Mouse (Mus musculus) MN1 (cell line): ENCODE data around the gene Tnrc6a.

Experiments used
- DNase-seq: peaks from one replicate; pipeline ENCODE4 v3.0.0-alpha.2; 2016; ENCODE audit warnings: low spot score

Tnrc6a gene

DNA sequence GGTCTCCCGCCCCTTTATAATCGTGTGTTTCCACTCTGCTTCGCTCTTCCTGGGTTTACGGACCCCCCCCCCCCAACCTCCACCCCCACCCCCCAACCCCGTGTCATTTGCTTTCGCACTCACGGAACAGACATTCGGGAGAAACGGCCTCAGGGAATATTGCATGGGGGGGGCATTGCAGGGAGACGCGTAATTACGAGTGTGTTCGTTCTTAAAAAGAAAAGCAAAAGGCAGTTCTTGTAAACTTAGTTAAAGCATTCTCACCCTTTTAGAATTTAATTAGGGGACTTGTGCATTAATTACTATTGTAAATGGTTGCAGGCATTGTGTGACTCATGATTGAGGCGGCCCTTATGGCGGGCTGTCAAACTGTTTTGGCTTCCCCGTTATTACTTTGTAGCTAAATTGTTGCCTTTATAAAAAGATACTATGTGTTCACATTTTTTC lies 1.1 kb downstream of the Tnrc6a start:
- DNase-seq = peak; percentile 48

DNA sequence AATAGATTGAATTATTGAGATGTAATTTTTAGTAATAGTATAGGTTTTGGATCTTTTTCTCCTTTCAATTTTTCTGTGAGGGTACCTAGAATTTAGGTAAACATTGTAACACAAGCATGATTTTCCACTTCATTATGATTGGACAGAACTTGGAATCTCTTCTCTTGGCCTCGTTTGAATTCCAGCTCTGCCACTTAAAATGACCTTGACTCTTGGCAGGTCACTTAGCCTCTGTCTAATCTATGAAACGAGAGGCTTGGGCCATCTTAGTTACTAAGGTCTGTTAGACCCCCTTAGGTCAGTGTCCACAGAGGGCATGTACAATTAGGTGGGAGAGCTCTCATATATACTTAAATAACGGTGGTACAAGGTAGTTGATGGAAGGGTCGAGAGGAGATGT lies 2.4 kb downstream of the Tnrc6a start:
- DNase-seq = no peak

DNA sequence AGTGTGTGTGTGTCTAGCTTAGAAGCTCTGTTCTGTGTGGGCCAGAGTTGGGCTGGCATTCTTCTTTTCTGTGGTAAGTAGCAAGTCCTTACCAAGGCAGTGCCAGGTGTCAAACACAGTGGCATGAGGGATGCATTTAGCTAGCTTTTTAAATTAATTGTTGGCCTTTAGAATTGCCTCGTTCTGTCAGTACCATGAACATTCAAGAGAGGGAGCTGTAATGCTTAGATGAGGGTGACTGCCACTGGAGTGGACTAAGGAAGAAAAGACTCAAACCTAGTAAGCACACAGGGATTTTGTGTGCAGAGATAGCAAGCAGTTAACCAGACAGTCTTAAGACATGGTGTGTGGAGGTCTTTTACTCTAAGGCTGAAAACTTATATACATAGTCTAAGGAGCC lies 3.6 kb downstream of the Tnrc6a start:
- no peak for DNase-seq

DNA sequence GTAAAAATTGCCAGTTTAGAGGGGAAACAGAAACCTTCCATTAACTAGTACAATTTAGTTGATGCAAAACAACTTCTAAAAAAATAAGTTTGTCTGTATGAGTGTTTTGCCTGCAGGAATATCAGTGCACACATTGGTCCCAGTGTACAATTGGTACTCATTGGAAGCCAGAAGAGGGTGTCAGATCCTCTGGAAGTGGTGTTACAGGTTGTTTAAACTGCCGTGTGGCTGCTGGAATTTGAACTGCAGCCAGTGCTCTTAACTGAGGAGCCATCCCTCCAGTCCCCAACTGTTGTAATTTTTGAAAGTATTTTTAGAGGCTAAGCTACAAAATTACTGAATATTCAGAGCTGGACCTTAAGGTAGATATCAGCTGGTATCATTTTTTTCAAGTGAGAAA lies 4.3 kb downstream of the Tnrc6a start:
- no peak for DNase-seq

DNA sequence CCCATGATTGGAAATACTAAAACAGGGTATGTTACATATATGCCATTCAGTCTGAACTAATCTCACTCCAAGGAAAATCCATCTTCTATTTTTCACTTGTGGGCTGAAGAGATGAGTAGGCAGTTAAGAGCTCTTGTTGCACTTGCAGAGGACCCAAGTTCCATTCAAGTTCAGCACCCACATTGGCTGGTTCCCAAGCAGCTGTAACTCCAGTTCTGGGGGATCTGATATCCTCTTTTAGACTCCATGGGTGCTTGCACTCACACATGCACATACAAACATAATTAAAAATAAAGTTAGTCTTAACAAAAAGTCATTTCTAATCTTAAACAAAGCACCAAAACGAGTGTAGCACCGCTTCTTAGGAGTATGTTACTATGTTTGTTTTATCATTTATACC lies 5.4 kb downstream of the Tnrc6a start:
- no peak for DNase-seq

DNA sequence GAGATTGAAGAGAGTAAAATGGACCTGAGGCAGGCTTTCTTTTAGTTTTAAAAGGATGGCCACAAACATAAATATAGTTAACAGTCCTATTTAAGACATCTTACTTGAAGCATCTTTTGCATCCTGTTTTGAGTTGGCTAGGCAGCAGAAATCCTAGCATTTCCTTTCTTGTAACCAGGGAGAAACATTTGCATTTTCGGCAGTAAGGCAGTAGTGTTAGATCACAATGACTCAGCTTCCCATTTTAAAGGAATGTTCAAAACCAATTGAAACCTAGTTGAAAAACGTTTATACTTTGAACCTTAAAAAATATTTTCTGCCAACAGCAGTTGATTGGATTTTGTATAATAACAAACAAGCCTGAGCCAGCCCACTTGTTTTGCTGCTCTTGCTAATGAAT lies 6.5 kb downstream of the Tnrc6a start:
- no peak for DNase-seq

DNA sequence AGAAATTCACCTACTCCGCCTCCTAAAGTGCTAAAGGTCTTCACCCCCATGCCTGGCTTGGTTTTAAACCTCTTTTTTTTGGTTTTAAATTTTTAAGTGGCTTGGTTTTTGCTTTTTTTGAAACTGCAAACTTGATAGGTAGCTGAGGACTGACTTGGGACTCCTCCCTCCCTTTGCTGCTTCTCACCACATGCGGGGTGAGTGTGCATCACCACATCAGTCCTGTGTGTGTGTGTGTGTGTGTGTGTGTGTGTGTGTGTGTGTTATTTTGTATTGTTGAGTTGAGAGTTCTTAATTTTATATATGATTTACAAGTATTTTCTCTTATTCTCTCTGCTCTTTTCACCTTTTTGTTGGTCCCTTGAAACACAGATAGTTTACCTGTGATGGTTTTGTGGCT lies 8.7 kb downstream of the Tnrc6a start:
- no peak for DNase-seq

DNA sequence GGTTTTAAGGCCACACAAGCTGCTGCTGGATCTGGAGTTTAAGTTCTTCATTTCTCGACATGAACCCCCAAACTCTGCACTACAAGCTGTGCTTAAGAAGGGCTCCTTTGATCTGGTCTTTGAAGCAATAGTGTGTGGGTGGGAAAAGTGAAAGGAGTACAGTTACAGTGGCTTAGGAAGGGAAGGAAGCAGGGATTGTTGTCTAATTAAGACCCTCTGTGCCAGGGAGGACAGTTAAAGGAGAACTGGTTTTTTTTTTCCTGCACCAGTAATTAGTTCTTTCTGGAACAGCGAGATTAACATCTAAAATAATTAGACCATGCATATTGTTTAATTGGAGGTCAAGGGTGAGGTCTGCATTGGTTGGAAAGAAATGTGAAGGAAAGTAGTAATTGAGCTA lies 11.2 kb downstream of the Tnrc6a start:
- no peak for DNase-seq

DNA sequence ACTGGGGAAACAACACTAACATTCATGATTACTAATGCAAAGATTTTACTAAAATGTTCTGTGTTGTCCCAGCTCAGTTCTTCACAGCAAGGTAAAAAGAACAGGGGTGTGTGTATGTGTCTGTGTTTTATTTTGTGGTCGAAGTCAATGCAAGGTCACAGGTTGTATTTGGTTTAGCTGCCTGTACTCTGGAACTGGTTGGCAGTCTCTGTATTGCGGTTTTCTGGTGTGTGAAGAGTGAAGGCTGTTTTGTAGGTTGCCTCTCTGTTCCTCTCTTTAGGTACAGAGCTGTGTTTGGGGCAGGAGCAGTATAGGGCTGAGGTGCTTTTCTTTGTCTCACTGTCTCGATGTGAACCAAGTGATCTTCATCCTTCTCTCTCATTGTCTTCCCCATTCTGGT lies 12.0 kb downstream of the Tnrc6a start:
- no peak for DNase-seq

DNA sequence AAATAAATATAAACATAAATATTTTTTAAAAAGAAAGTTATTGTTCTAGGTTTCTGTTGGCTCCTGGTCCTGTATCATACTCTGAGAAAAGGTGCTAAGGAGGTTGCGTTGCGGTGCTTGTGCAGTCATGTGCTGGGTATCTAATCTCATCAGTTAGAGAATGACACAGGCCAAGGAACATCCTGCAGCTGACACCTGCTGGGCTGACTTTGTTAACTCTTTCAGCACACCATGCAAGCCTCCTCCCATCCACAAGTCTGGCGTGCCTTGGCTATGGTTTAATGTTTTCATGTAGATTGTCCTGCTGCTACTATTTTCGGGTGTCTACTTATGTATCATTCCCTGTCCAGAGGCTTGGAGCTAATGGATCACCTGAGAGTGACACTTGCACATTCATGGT lies 14.3 kb downstream of the Tnrc6a start:
- DNase-seq = no peak

DNA sequence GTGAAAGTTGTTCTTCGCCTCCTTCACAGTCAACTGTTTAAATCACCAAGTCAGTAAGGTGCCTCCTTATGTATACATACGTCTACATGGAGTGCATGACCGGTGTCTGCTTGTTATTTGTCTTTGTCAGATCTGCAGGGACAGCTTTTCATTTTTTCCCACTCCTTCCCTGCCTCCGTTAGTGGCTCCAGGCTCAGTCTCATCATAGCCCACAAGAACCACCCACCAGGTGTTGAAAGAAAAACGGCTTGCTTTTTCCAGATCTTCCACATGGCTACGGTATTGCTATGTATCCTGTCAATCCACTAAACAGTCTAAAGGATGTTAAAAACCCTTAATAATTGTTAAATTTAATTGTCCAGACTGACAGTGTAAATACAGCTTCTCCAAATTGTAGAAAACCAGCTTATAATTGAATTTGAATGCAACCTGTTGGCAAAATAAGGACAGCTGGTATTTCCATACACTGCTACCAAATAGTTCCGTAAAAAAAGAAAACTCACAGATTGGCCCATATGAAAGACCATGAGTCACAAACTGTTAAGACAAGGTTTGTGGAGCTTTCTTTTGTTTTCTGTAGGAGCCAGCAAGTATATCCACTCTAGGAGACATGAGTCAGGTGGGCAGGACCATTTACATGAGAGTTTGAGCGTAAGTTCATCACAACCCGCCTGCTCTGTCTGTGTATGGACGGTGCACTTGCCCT lies 22.6 kb downstream of the Tnrc6a start:
- DNase-seq = peak; percentile 46

DNA sequence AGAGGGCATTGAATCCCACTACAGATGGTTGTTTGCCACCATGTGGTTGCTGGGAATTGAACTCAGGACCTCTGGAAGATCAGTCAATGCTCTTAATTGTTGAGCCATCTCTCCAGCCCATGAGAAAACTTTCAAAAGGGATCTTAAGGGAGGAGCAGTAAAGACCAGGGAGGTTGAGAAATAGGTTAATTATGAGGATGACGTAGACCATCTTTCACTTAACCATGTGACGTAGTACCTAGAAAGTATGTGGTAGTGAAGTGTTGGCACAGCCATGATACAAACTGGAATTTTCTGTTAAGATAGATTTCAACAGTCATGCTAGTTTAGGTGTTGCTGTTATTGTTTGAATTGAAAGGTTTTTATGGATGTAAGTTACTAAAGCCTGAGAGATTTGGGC lies 24.1 kb downstream of the Tnrc6a start:
- DNase-seq = no peak

DNA sequence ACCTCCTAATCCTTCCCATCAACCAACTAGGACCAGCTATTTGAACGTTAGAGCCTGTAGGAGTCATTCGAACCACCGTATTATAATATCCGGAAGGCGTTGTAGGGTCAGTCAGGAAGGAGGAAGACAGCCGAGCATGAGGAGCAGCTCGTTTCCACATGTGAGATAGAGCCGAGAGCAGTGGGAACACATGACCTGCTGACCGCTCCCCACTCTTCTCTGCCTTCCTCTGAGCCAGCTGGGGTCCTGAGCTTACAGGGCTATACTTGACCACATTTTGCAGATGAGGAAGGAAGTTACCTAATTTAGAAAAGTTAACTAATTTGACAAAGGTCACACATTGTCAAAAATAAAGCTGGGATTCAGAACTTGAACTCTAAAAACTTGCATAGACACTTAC lies 25.2 kb downstream of the Tnrc6a start:
- DNase-seq = no peak

DNA sequence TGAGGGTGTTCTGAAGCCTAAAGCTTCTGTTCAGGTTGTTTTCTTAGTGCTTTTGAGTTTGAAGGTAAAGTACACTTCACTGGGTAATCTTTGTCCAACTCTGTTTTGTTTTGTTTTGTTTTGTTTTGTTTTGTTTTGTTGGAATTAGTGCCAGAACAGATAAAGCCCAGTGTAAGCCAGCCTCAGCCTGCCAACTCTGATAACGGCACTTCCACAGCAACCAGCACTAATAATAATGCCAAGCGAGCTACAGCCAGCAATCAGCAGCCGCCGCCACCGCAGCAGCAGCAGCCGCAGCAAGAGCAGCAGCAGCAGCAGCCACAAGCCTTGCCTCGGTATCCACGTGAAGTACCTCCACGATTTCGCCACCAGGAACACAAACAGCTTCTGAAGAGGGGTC lies 38.7 kb downstream of the Tnrc6a start:
- DNase-seq = no peak

DNA sequence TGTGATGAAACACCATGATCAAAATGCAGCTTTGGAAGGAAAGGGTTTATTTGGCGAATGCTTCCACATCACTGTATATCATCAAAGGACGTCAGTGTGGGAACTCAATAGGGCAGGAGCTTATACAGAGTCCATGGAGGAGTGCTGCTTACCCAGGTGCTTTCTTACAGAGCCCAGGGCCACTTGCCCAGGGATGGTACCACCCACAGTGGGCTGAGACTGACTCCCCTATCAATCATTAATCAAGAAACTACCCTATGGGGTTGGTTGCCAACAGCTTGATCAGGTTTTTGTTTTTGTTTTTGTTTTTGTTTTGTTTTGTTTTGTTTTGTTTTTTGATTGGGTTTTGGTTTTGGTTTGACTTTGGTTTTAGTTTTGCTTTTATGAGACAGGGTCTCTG lies 43.8 kb downstream of the Tnrc6a start:
- DNase-seq = no peak

DNA sequence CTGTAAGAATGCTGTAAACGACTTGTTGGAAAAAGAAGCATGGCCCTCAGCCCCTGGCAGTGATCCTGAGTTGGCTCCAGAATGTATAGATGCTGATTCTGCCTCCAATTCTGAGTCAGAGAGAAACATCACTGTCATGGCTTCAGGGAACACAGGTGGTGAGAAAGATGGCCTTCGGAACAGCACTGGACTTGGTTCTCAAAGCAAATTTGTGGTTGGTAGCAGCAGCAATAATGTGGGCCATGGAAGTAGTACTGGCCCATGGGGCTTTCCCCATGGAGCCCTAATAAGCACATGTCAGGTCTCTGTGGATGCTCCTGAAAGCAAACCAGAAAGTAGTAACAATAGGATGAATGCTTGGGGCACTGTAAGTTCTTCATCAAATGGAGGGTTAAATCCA lies 45.9 kb downstream of the Tnrc6a start:
- DNase-seq = no peak

DNA sequence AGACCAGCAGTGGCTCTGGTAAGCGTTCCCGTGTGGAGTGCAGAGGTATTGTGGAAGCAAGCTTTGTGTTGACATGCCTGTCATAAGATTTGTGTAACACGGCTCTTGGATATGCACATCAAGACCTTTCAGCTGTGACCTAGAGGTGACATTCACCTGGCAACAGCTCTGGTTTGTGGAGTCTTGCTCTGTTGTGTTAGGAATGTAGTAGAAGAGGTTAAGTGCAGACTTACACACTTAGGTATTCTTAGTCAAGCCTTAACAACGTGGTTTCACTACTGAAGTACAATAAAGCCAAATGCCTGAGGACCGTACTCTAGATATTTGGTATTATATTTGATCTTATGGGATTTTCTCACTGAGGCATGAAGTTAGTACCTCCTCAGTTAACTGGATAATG lies 48.4 kb downstream of the Tnrc6a start:
- no peak for DNase-seq

DNA sequence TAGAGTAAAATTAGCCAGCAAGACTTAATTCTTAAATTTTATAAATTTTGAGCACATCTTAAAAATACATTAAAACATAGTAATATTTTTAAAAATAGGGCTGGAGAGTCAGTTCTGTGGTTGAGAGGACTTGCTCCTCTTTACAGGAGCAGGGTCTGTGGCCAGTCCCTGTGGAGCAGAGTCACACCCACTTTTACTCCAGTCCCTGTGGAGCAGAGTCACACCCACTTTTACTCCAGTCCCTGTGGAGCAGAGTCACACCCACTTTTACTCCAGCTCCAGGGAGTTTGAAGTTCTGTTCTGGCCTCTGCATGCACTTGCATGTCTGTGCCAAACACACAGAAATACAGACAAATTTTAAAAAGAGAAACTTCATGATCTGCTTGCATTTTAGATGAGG lies 53.5 kb downstream of the Tnrc6a start:
- no peak for DNase-seq

DNA sequence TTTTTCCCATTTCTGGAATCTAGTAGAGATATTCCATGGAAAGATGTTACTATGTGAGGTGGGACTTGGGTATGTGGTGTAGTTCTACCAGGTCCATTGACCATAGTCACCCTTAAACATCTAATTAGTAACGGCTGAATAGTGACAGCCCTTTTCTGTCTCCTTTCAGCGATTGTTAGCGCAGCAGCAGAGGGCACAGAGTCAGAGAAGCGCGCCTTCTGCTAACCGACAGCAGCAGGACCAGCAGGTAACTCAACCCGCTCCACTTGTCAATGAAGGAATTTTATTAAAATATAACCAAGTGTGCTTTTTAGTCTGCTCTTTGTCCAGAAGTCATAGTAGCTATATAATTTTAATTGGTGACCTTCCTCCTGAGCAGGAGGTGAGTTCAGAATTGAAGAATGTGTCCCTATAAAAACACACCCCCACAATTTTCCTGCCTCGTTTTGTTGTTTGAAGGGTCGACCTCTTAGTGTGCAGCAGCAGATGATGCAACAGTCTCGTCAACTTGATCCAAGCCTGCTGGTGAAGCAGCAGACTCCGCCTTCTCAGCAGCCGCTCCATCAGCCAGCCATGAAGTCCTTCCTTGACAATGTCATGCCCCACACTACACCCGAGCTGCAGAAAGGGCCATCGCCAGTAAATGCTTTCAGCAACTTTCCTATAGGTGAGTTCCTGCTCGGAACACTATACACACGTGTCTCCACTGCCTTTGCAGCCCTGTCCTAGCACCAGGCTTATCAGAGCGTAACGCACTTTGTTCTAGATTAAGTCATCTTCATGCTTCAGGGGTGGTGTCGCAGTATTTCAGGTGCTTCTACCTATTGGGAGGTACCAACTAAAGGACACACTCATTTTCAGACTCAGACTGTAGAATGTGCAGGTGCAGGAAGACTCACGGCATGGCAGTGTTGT lies 58.4 kb downstream of the Tnrc6a start:
- peak; percentile 40 for DNase-seq

DNA sequence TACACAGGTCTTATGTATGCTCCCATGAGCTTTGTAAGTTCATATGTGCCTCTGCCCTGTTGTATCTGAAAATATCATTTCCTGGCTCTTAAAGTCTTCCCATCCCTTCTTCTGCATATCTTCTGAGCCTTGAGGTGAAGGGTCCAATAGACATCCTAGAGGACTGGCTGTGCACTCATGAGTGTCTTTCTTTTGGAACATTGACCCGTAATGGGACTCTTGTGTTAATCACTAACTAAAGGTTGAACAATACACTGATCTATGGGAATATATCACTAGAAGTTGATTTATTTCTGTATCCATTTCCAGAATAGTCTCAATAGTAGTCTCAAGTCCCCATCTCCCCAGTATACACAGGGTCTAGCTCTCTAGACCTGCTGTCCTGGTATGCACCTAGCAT lies 61.2 kb downstream of the Tnrc6a start:
- DNase-seq = no peak

DNA sequence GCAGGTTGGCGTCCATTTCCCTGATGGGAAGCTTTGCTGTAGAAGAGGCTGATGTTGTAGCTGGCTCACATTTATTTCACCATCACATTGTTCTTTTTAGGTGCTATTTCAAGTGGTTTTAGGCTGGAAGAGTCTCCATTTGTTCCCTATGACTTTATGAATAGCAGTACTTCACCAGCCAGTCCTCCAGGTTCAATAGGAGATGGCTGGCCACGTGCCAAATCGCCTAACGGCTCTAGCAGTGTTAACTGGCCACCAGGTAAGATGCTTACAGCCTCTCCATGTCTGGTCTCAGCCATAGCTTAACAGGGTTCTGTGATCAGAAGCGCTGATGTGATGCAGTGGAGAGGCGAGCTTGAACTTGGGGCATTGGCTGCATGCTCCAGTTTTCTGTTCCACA lies 62.8 kb downstream of the Tnrc6a start:
- peak; percentile 14 for DNase-seq

DNA sequence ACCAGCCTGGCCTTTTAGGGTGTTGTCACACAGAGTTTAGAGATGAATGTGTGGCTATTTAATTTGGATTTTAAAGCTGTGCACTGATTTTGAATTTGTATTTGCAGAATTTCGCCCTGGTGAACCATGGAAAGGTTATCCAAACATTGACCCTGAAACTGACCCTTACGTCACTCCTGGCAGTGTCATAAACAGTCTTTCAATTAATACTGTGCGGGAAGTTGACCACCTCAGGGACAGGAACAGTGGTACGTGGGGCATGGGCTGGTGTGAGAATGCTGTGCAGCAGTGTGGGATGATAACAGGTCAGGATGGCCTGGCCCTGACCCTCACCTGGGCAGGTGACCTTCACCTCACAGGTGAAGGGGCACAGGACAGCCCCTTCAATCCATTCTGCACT lies 63.6 kb downstream of the Tnrc6a start:
- DNase-seq = no peak

DNA sequence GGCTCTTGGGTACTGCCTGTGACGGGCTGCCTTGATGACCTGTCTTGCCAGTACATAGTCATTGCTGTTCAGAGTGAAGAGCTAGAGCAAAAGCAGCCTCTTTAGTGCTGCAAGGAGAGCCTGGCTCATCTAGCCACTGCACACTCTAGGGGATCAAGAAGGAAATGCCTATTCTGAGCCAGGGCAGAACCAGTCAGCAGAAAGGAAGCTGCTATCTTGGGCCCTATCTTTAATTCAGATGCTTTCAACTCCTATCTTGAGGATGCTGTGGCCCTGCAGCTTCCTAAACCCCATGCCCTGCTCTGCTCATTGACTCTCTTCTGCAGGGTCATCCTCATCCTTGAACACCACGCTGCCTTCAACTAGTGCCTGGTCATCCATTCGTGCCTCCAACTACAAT lies 64.8 kb downstream of the Tnrc6a start:
- DNase-seq = no peak

DNA sequence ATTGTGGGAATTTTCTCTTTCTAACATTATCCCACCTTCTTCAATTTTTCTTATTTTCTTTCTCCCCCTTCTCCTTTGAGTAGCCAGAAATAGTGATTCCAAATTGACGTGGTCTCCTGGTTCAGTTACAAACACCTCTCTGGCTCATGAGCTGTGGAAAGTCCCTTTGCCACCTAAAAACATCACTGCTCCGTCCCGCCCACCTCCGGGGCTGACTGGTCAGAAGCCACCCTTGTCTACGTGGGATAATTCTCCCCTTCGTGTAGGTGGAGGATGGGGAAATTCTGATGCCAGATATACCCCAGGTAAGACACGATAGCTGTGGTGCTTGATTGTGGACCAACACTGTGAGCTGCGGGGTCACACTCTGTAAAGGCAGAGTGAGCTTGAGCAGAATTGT lies 66.1 kb downstream of the Tnrc6a start:
- no peak for DNase-seq
